Mouse (Mus musculus): ENCODE data around the gene Gm7971.
"Not testable (repeated sequence)": the region's sequence is repeated elsewhere in the genome, so short reads cannot be mapped to it uniquely, and the experiment has no call there.

The Gm7971 gene

DNA sequence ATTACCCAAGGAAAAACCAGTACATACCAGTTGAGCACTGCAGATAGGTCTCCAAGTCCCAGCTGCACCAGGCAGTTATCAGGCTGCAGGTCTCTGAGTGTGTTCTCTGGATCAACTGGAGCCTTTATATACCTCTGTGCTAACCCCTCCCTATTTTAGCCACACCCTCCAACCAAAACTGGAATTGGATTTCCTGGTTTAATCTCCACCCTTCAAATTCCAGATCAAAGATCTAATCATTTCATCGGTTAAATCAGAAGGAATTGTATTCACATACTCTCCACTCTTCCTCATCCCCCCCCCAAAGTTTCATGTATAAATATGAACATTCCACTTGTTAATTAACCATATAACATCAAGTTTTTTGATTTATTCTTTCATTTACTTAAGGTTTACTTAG lies at the start of gene Gm7971:
TSS of gene Gm7971 (minus strand) at position 101 of the 400 bp plus-strand sequence.
- not testable (repeated sequence) for DNase-seq (ENCODE audit: low spot score)
